Mouse (Mus musculus): ENCODE measurements around the gene Ranbp3. TPM values are rescaled to one million over a fixed set of nuclear protein-coding genes. Genes with fewer than 3 reads are reported as not detected.

Ranbp3 gene
- total and polyA plus RNA-seq, 3 experiments = 137 to 150 TPM; not detected in 1

DNA sequence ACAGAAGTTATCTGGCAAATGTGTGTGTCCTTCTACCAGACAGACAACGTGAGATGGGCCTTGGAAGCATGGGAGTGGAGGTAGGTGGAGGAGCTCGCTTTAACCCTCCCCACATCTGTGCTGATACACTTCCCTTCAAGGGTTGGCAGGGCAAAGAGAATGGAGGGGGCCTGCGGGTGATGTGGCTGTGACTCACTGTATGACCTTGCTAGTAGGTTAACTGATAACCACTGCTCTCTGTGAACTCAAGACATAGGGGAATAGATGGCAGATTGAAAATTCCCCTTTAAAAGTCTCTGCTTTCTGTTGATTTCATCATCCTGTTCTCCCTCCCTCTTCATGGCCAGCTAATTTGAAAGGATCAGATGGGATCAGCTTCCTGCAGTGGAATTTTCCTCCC is 47.6 kb upstream of the Ranbp3 start (continued):
- TF ChIP-seq CHD1 (IDR thresholded peaks at IDR 0.05; ENCODE audit: low read depth, low read length) = no peak
- peak; percentile 60; the same call in 1 of the 2 replicates for TF ChIP-seq MXI1 (IDR thresholded peaks at IDR 0.05; ENCODE audit: low read depth, low read length)
- TF ChIP-seq GABPA (IDR thresholded peaks at IDR 0.05; ENCODE audit: low read depth, low read length) = no peak
- peak; percentile 76; the same call in 1 of the 2 replicates for TF ChIP-seq POLR2AphosphoS2 (IDR thresholded peaks at IDR 0.05; ENCODE audit: low read length)
- TF ChIP-seq NELFE (IDR thresholded peaks at IDR 0.05; ENCODE audit: low read depth, low read length) = peak; percentile 15; the same call in 1 of the 2 replicates
- TF ChIP-seq E2F4 (IDR thresholded peaks at IDR 0.05; ENCODE audit: borderline replicate concordance, low read depth, low read length) = no peak
- peak; percentile 60 for TF ChIP-seq TBP (IDR thresholded peaks at IDR 0.05; ENCODE audit: low read depth, low read length)
- no peak for TF ChIP-seq CTCF (IDR thresholded peaks at IDR 0.05 in 2 of 3, conservative IDR thresholded peaks at IDR 0.05 in 1 of 3; ENCODE audit: control insufficient read depth in 1 of 3, insufficient read depth in 1 of 3, low read depth in 2 of 3, low read length in 3 of 3, poor library complexity in 1 of 3, severe bottlenecking in 1 of 3)

DNA sequence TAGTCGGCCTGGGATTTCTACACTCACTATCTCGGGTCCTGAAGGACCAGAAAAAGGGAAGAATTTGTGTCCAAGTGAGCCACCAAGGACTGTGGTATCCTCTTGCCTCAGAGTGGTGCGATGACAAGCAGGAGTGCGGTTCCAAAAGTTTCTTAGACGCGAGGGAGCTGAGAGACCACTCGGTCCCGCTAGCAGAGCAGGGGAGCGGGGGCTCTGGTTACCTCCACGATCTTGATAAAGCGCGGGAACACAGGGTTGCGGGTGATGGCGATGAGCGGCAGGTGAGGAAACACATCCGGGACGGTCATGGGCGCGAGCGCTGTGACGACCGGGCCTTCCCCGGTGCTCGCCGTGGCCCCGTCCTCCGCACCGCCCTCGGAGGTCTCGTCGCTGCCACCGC is 46.8 kb upstream of the Ranbp3 start:
- no peaks in the 10 kb centered on the region for H3K27me3 ChIP-seq (ENCODE audit: control insufficient read depth in 1 of 2, insufficient read depth in 2 of 2, low read length in 2 of 2)
- H3K4me3 ChIP-seq (ENCODE audit: control insufficient read depth in 1 of 2, insufficient read depth in 1 of 2, low read depth in 2 of 2, low read length in 2 of 2) = peak overlapping the region; percentile 92 to 99
- peaks cover 10 to 37% of the 10 kb centered on the region in 2 experiments; a peak in 3 of 4 replicates for H3K4me1 ChIP-seq (ENCODE audit: control insufficient read depth in 1 of 2, insufficient read depth in 2 of 2, low read length in 2 of 2)
- peak; percentile 66 for DNase-seq (ENCODE audit: low read depth, low spot score)
- peaks cover 40% of the 10 kb centered on the region for H3K79me2 ChIP-seq (ENCODE audit: control insufficient read depth, insufficient read depth, low read length, poor library complexity)
- TF ChIP-seq CTCF (IDR thresholded peaks at IDR 0.05 in 2 of 3, conservative IDR thresholded peaks at IDR 0.05 in 1 of 3; ENCODE audit: control insufficient read depth in 1 of 3, insufficient read depth in 1 of 3, low read depth in 2 of 3, low read length in 3 of 3, poor library complexity in 1 of 3, severe bottlenecking in 1 of 3) = no peak
- no peak for TF ChIP-seq RAD21 (IDR thresholded peaks at IDR 0.05; ENCODE audit: low read depth, low read length)
- TF ChIP-seq GATA1 (IDR thresholded peaks at IDR 0.05; ENCODE audit: low read depth, low read length) = peak; percentile 22; the same call in 1 of the 2 replicates
- peak in 1 of 2 experiments; percentile 36; a peak in 1 of 4 replicates for TF ChIP-seq POLR2A (IDR thresholded peaks at IDR 0.05; ENCODE audit: control insufficient read depth in 1 of 2, insufficient read depth in 1 of 2, low read depth in 1 of 2, low read length in 2 of 2, poor library complexity in 1 of 2)
- H3K9me3 ChIP-seq (replicated peaks; ENCODE audit: insufficient read depth, low read length) = no peaks in the 10 kb centered on the region
- peak overlapping the region; percentile 96 for H3K27ac ChIP-seq (ENCODE audit: control insufficient read depth, low read depth, low read length)
- H3K9ac ChIP-seq (ENCODE audit: control insufficient read depth, low read depth, low read length, poor library complexity, severe bottlenecking) = peak overlapping the region; percentile 95
- H3K36me3 ChIP-seq (ENCODE audit: control insufficient read depth in 1 of 2, insufficient read depth in 2 of 2, low read length in 2 of 2) = peaks cover 19 to 26% of the 10 kb centered on the region in 2 experiments

DNA sequence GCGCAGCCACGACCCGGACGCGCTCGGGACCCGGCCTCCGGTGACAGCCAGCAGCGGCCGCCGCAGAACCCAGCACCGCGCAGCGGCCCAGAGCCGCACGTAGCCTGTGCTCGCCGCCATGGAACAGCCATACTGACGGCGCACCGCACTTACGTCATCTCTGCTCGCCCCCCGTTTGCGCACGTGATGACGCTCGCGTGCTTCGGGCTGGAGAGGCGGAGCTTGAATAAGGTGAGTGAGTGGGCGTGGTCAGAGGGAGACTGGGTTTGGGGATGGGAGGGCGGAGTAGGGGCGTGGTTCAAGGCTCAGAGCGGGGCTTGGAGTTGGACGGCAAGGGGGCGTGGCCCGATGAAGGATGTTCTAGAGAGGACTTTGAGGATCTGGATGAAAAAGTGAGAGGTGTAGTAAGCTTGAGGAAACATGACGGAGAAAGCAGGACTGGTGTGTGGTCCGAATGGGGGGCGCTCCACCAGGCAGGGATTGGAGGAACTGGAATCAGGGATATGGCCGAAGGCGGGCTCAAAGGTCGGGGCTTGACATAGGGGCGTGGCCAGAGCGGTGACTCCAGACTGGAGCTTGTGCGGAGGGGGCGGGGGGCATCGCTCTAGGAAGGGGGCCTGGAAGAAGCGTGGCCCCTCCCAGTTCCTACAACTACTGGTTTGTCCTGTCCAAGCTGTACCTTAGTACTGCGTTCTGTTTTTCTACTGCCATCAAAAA is 46.2 kb upstream of the Ranbp3 start, which contains the start of gene Lonp1:
Lonp1 (minus strand) TSS at position 134 of the 717 bp plus-strand sequence.
- Histone ChIP-seq H3K27me3 (ENCODE audit: control insufficient read depth in 1 of 2, insufficient read depth in 2 of 2, low read length in 2 of 2) (no peaks in the 10 kb centered on the region), H3K36me3 (ENCODE audit: control insufficient read depth in 1 of 2, insufficient read depth in 2 of 2, low read length in 2 of 2) (peaks cover 19 to 26% of the 10 kb centered on the region in 2 experiments), H3K9me3 (replicated peaks; ENCODE audit: insufficient read depth, low read length) (no peaks in the 10 kb centered on the region), H3K79me2 (ENCODE audit: control insufficient read depth, insufficient read depth, low read length, poor library complexity) (peaks cover 40% of the 10 kb centered on the region), H3K9ac (ENCODE audit: control insufficient read depth, low read depth, low read length, poor library complexity, severe bottlenecking) (peak within 1 kb of the TSS; percentile 95), H3K4me1 (ENCODE audit: control insufficient read depth in 1 of 2, insufficient read depth in 2 of 2, low read length in 2 of 2) (peaks cover 10 to 37% of the 10 kb centered on the region in 2 experiments; a peak in 3 of 4 replicates), H3K27ac (ENCODE audit: control insufficient read depth, low read depth, low read length) (peak within 1 kb of the TSS; percentile 96), H3K4me3 (ENCODE audit: control insufficient read depth in 1 of 2, insufficient read depth in 1 of 2, low read depth in 2 of 2, low read length in 2 of 2) (peak within 1 kb of the TSS; percentile 92 to 99)
- peak; percentile 99 for DNase-seq (ENCODE audit: low read depth, low spot score)
- peak; percentile 97 for TF ChIP-seq MXI1 (IDR thresholded peaks at IDR 0.05; ENCODE audit: low read depth, low read length)
- peak; percentile 38; the same call in 1 of the 2 replicates for TF ChIP-seq POLR2AphosphoS2 (IDR thresholded peaks at IDR 0.05; ENCODE audit: low read length)
- peak; percentile 55; the same call in 1 of the 2 replicates for TF ChIP-seq TBP (IDR thresholded peaks at IDR 0.05; ENCODE audit: low read depth, low read length)
- TF ChIP-seq ZMIZ1 (IDR thresholded peaks at IDR 0.05; ENCODE audit: low read depth, low read length) = peak; percentile 58; the same call in 1 of the 2 replicates
- TF ChIP-seq MAFK (IDR thresholded peaks at IDR 0.05; ENCODE audit: borderline replicate concordance, low read depth, low read length) = no peak
- TF ChIP-seq MEF2A (IDR thresholded peaks at IDR 0.05; ENCODE audit: extremely low read depth, insufficient replicate concordance, low read depth, low read length, poor library complexity, severe bottlenecking) = 0 out of 2 replicates have a peak, but pooled peaks have one; percentile 15
- TF ChIP-seq JUND (IDR thresholded peaks at IDR 0.05; ENCODE audit: low read depth, low read length) = no peak
- no peak for TF ChIP-seq CHD1 (IDR thresholded peaks at IDR 0.05; ENCODE audit: low read depth, low read length)
- no peak for TF ChIP-seq TAL1 (IDR thresholded peaks at IDR 0.05; ENCODE audit: low read length)
- peak; percentile 95 for TF ChIP-seq MAX (IDR thresholded peaks at IDR 0.05; ENCODE audit: low read length)
- TF ChIP-seq ZC3H11A (IDR thresholded peaks at IDR 0.05; ENCODE audit: low read depth, low read length) = no peak; the same call in 1 of the 2 replicates
- no peak for TF ChIP-seq POLR2AphosphoS5 (IDR thresholded peaks at IDR 0.05; ENCODE audit: borderline replicate concordance, low read depth, low read length)
- TF ChIP-seq E2F4 (IDR thresholded peaks at IDR 0.05; ENCODE audit: borderline replicate concordance, low read depth, low read length) = no peak
- peak; percentile 57 for TF ChIP-seq NRF1 (IDR thresholded peaks at IDR 0.05; ENCODE audit: insufficient read depth, low read depth, low read length, poor library complexity, severe bottlenecking)
- peak; percentile 80 for TF ChIP-seq TCF12 (IDR thresholded peaks at IDR 0.05; ENCODE audit: low read depth, low read length)
- TF ChIP-seq BHLHE40 (IDR thresholded peaks at IDR 0.05; ENCODE audit: borderline replicate concordance, low read depth, low read length) = peak; percentile 99
- TF ChIP-seq USF1 (IDR thresholded peaks at IDR 0.05; ENCODE audit: low read depth, low read length) = peak; percentile 97
- TF ChIP-seq ZKSCAN1 (IDR thresholded peaks at IDR 0.05; ENCODE audit: low read depth, low read length) = no peak
- no peak for TF ChIP-seq MYB (IDR thresholded peaks at IDR 0.05; ENCODE audit: low read depth, low read length)
- TF ChIP-seq RAD21 (IDR thresholded peaks at IDR 0.05; ENCODE audit: low read depth, low read length) = no peak
- TF ChIP-seq GABPA (IDR thresholded peaks at IDR 0.05; ENCODE audit: low read depth, low read length) = no peak

Measured in MEL (cell line).